8 mouse cellular contexts compared by ENCODE assay signal in genomic region chr15:85678981-85679708, GRCm38 (mm10). TPM values are rescaled to one million over a fixed set of nuclear protein-coding genes. Genes with fewer than 3 reads are reported as not detected.
DNase-seq lines count a peak whose midpoint lies in the region; ATAC-seq and TF ChIP-seq lines count a peak whose summit lies in the region.

No protein-coding gene starts in this region.

- no peak for DNase-seq in kidney, adult 9 months
- no peak for DNase-seq in Patski (ENCODE audit: low read depth, low spot score)
- peak; percentile 73 to 76 for DNase-seq in layer of hippocampus, adult 8-10 months (ENCODE audit: low spot score in 2 of 2)
- no peak for DNase-seq in embryo, embryonic 10 days (ENCODE audit: low spot score)
- no peak for DNase-seq in spleen, adult 12 weeks (ENCODE audit: low spot score)

- CTCF ChIA-PET in Patski (lab: Charles Lee): interaction anchor here (1.0 to 2.8 kb wide), 8 partner anchors 8 to 69 kb away, joined by 3 to 13 read pairs (median 5); no protein-coding TSS in a partner anchor

- TF ChIP-seq CTCF in Patski (IDR thresholded peaks at IDR 0.05): no peak

- H3K4me3 ChIP-seq in kidney, embryonic 15.5 days (replicated peaks): no peak overlapping the region
- peak overlapping the region; percentile 3; the same call in 1 of the 2 replicates for H3K4me3 ChIP-seq in embryonic facial prominence, embryonic 13.5 days
- H3K4me3 ChIP-seq in stomach, embryonic 15.5 days (replicated peaks): no peak overlapping the region

- peaks cover 72% of the 10 kb centered on the region for H3K4me1 ChIP-seq in kidney, embryonic 15.5 days
- H3K4me1 ChIP-seq in embryonic facial prominence, embryonic 13.5 days: peaks cover 58% of the 10 kb centered on the region
- H3K4me1 ChIP-seq in stomach, embryonic 15.5 days: peaks cover 27% of the 10 kb centered on the region

- H3K27me3 ChIP-seq in kidney, embryonic 15.5 days: no peaks in the 10 kb centered on the region
- H3K27me3 ChIP-seq in Patski: no peaks in the 10 kb centered on the region
- H3K27me3 ChIP-seq in embryonic facial prominence, embryonic 13.5 days: peaks cover 13% of the 10 kb centered on the region
- no peaks in the 10 kb centered on the region for H3K27me3 ChIP-seq in stomach, embryonic 15.5 days (replicated peaks)

- 84% methylated on average over 24 of the region's 24 CpGs for WGBS in kidney, embryonic 15.5 days
- 76% methylated on average over 24 of the region's 24 CpGs for WGBS in embryonic facial prominence, embryonic 13.5 days
- WGBS in stomach, embryonic 15.5 days: 78% methylated on average over 23 of the region's 24 CpGs

- H3K9me3 ChIP-seq in kidney, embryonic 15.5 days (replicated peaks): no peaks in the 10 kb centered on the region
- no peaks in the 10 kb centered on the region for H3K9me3 ChIP-seq in embryonic facial prominence, embryonic 13.5 days
- H3K9me3 ChIP-seq in stomach, embryonic 15.5 days: no peaks in the 10 kb centered on the region

- no peak for ATAC-seq in kidney, embryonic 15.5 days (replicated peaks; ENCODE audit: low FRiP score)
- peak; percentile 40 for ATAC-seq in Patski
- no peak for ATAC-seq in embryonic facial prominence, embryonic 13.5 days (ENCODE audit: insufficient number of reproducible peaks, insufficient read depth, low FRiP score, low TSS enrichment, low read depth)
- peak; percentile 40; the same call in 1 of the 2 replicates for ATAC-seq in stomach, embryonic 15.5 days (ENCODE audit: insufficient read depth, low FRiP score, low read depth)

- in situ Hi-C loops in Patski (cut with MboI; ENCODE audit: low pct_unique_long_range_greater_than_20kb): no loop called here

- H3K36me3 ChIP-seq in kidney, embryonic 15.5 days: peaks cover 51% of the 10 kb centered on the region
- peaks cover 41% of the 10 kb centered on the region for H3K36me3 ChIP-seq in embryonic facial prominence, embryonic 13.5 days
- H3K36me3 ChIP-seq in stomach, embryonic 15.5 days: peaks cover 17% of the 10 kb centered on the region

- H3K27ac ChIP-seq in kidney, embryonic 15.5 days: peak overlapping the region; percentile 32; the same call in 1 of the 2 replicates
- H3K27ac ChIP-seq in embryonic facial prominence, embryonic 13.5 days: peak overlapping the region; percentile 68
- peak overlapping the region; percentile 44; the same call in 1 of the 2 replicates for H3K27ac ChIP-seq in stomach, embryonic 15.5 days

- H3K4me2 ChIP-seq in kidney, embryonic 15.5 days: no peak overlapping the region
- peak overlapping the region; percentile 33 for H3K4me2 ChIP-seq in embryonic facial prominence, embryonic 13.5 days
- H3K4me2 ChIP-seq in stomach, embryonic 15.5 days: no peak overlapping the region

- H3K9ac ChIP-seq in kidney, embryonic 15.5 days: no peak overlapping the region
- peak overlapping the region; percentile 51; the same call in 1 of the 2 replicates for H3K9ac ChIP-seq in embryonic facial prominence, embryonic 13.5 days
- H3K9ac ChIP-seq in stomach, embryonic 15.5 days: no peak overlapping the region

- POLR2A ChIA-PET in Patski (lab: Charles Lee): interaction anchor here (0.6 to 18.3 kb wide), 10 partner anchors 8 to 140 kb away, joined by 3 to 300 read pairs (median 8); no protein-coding TSS in a partner anchor

RNA-seq across cellular contexts. Expression of gene Ppara, which starts 55.6 kb away (rescaled TPM):
- 3.9 and 5.0 TPM in 2 replicates for polyA plus RNA-seq in kidney, embryonic 15.5 days (2015; fragmentation: Nextera tagmentation; extraction: Ambion mirVana)
- polyA plus RNA-seq in Patski (2021): 4.7 TPM
- polyA plus RNA-seq in embryonic facial prominence, embryonic 13.5 days (2015; fragmentation: Nextera tagmentation; extraction: Ambion mirVana): 2.8 and 3.3 TPM in 2 replicates
- 1 to 10 TPM; 2.8 to 5.1 (median 4.2) TPM for total RNA-seq in layer of hippocampus, adult 8-10 months (2022)
- polyA plus RNA-seq in stomach, embryonic 15.5 days (2015; fragmentation: Nextera tagmentation; extraction: Ambion mirVana): 8.7 and 9.6 TPM in 2 replicates

Comparison
In these comparisons a context has a peak if more than half of its experiments do, and no peak if none do; other contexts are left out.
1. ATAC-seq: peak in Patski (single experiment) and stomach, embryonic 15.5 days (single experiment); none in kidney, embryonic 15.5 days (single experiment) and embryonic facial prominence, embryonic 13.5 days (single experiment).
2. DNase-seq: peak in layer of hippocampus, adult 8-10 months (2 of 2); none in kidney, adult 9 months (single experiment), Patski (single experiment), embryo, embryonic 10 days (single experiment) and spleen, adult 12 weeks (single experiment).
3. Peak in every context shown above with its lines, with median percentiles within 50 percentile points of each other: H3K27ac ChIP-seq.